Mouse (Mus musculus) hindlimb bud, embryonic 11.5 days (tissue): ENCODE data around the gene Podn.
"Not testable (repeated sequence)": the region's sequence is repeated elsewhere in the genome, so short reads cannot be mapped to it uniquely, and the experiment has no call there.

Experiments used
- DNase-seq: peaks from one replicate; pipeline ENCODE4 v3.0.0-alpha.2; 2012; ENCODE audit warnings: low read depth, low spot score; ENCODE audit errors: extremely low spot score

Gene Podn

GRCm38 (mm10) chr4:108079762-108080161 lies 16.5 kb downstream of the Podn start:
- DNase-seq, result no peak

GRCm38 (mm10) chr4:108079191-108079590 lies 17.1 kb downstream of the Podn start:
- not testable (repeated sequence) for DNase-seq

- no peak for DNase-seq
Observed at GRCm38 (mm10) chr4:108077224-108077955, 18.9 kb downstream of the Podn start.

GRCm38 (mm10) chr4:108074204-108074823 lies 21.9 kb downstream of the Podn start:
- DNase-seq, result no peak

- no peak for DNase-seq
Observed at GRCm38 (mm10) chr4:108072086-108072485, 24.2 kb downstream of the Podn start.

GRCm38 (mm10) chr4:108071235-108071901 lies 24.9 kb downstream of the Podn start:
- DNase-seq, result peak; percentile 76

- DNase-seq, result no peak
Observed at GRCm38 (mm10) chr4:108070723-108071122, 25.5 kb downstream of the Podn start.

GRCm38 (mm10) chr4:108070286-108070685 lies 26.0 kb downstream of the Podn start:
- no peak for DNase-seq

GRCm38 (mm10) chr4:108068081-108068480 lies 28.2 kb downstream of the Podn start:
- DNase-seq, result no peak

- DNase-seq, result no peak
Observed at GRCm38 (mm10) chr4:108067261-108067660, 29.0 kb downstream of the Podn start.

GRCm38 (mm10) chr4:108066569-108066968 lies 29.7 kb downstream of the Podn start:
- DNase-seq, result no peak

GRCm38 (mm10) chr4:108065176-108065844 lies 30.9 kb downstream of the Podn start:
- no peak for DNase-seq

GRCm38 (mm10) chr4:108063616-108064015 lies 32.6 kb downstream of the Podn start:
- DNase-seq, result no peak

GRCm38 (mm10) chr4:108062524-108062923 lies 33.7 kb downstream of the Podn start:
- no peak for DNase-seq

- DNase-seq, result no peak
Observed at GRCm38 (mm10) chr4:108060774-108061173, 35.5 kb downstream of the Podn start.

GRCm38 (mm10) chr4:108059601-108060379 lies 36.5 kb downstream of the Podn start:
- no peak for DNase-seq

GRCm38 (mm10) chr4:108058166-108058565 lies 38.1 kb downstream of the Podn start:
- no peak for DNase-seq

- no peak for DNase-seq
Observed at GRCm38 (mm10) chr4:108057247-108057646, 39.0 kb downstream of the Podn start.

- no peak for DNase-seq
Observed at GRCm38 (mm10) chr4:108055873-108056272, 40.4 kb downstream of the Podn start.

- DNase-seq, result no peak
Observed at GRCm38 (mm10) chr4:108052673-108053072, 43.6 kb downstream of the Podn start.
